ENCODE assay signal across 13 mouse cellular contexts in genomic region chr4:53976036-53976638, GRCm38 (mm10).
DNase-seq lines count a peak whose midpoint lies in the region; ATAC-seq and TF ChIP-seq lines count a peak whose summit lies in the region.
"Had no signal": no experiment of that assay in that cellular context is flagged by ENCODE, and none has a peak within 500 bp of the region (broad histone marks: within the 10 kb centered on the region; RNA-seq: fewer than 3 reads in every experiment).

No protein-coding gene starts in this region.

- H3K4me2 ChIP-seq in midbrain, postnatal 0 days (ENCODE audit: low read depth, low read length, poor library complexity, severe bottlenecking): no peak overlapping the region
- no peak overlapping the region for H3K4me2 ChIP-seq in midbrain, embryonic 13.5 days (replicated peaks)
- peak overlapping the region; percentile 49 for H3K4me2 ChIP-seq in heart, embryonic 13.5 days
- H3K4me2 ChIP-seq in stomach, embryonic 15.5 days: 0 out of 2 replicates have a peak overlapping the region, but pooled peaks have one; percentile 9
- H3K4me2 ChIP-seq: forebrain, embryonic 13.5 days; hindbrain, embryonic 15.5 days; limb, embryonic 15.5 days had no signal

- no peak for ATAC-seq in midbrain, postnatal 0 days (ENCODE audit: low FRiP score)
- no peak for ATAC-seq in midbrain, embryonic 13.5 days
- no peak for ATAC-seq in heart, embryonic 13.5 days (ENCODE audit: extremely low read depth, insufficient number of reproducible peaks, low FRiP score, low TSS enrichment)
- no peak; the same call in 1 of the 2 replicates for ATAC-seq in stomach, embryonic 15.5 days (ENCODE audit: insufficient read depth, low FRiP score, low read depth)
- ATAC-seq: forebrain, embryonic 13.5 days had no signal

- no peaks in the 10 kb centered on the region for H3K27me3 ChIP-seq in midbrain, postnatal 0 days (ENCODE audit: insufficient read depth, low read length)
- no peaks in the 10 kb centered on the region for H3K27me3 ChIP-seq in midbrain, embryonic 13.5 days
- H3K27me3 ChIP-seq in heart, embryonic 13.5 days (replicated peaks): no peaks in the 10 kb centered on the region
- H3K27me3 ChIP-seq in stomach, embryonic 15.5 days (replicated peaks): no peaks in the 10 kb centered on the region
- H3K27me3 ChIP-seq: forebrain, embryonic 13.5 days; hindbrain, embryonic 15.5 days; limb, embryonic 15.5 days had no signal

- no peak for TF ChIP-seq CTCF in midbrain, postnatal 0 days (IDR thresholded peaks at IDR 0.05)

- no peaks in the 10 kb centered on the region for H3K36me3 ChIP-seq in midbrain, postnatal 0 days (ENCODE audit: insufficient read depth, low read length)
- H3K36me3 ChIP-seq in midbrain, embryonic 13.5 days: no peaks in the 10 kb centered on the region
- H3K36me3 ChIP-seq in heart, embryonic 13.5 days: no peaks in the 10 kb centered on the region
- no peaks in the 10 kb centered on the region for H3K36me3 ChIP-seq in stomach, embryonic 15.5 days
- H3K36me3 ChIP-seq: hindbrain, embryonic 15.5 days; limb, embryonic 15.5 days had no signal

- H3K9me3 ChIP-seq in midbrain, postnatal 0 days (ENCODE audit: low read length): no peaks in the 10 kb centered on the region
- no peaks in the 10 kb centered on the region for H3K9me3 ChIP-seq in midbrain, embryonic 13.5 days
- H3K9me3 ChIP-seq in heart, embryonic 13.5 days: peaks cover under 1% of the 10 kb centered on the region; the same call in 1 of the 2 replicates
- H3K9me3 ChIP-seq in stomach, embryonic 15.5 days: no peaks in the 10 kb centered on the region
- H3K9me3 ChIP-seq: forebrain, embryonic 13.5 days; hindbrain, embryonic 15.5 days; limb, embryonic 15.5 days had no signal

- H3K4me1 ChIP-seq in midbrain, postnatal 0 days (ENCODE audit: insufficient read depth, low read length): no peaks in the 10 kb centered on the region
- 0 out of 2 replicates have a peak, but pooled peaks cover 4% of the 10 kb centered on the region for H3K4me1 ChIP-seq in midbrain, embryonic 13.5 days (replicated peaks)
- H3K4me1 ChIP-seq in heart, embryonic 13.5 days: peaks cover 13% of the 10 kb centered on the region
- 0 out of 2 replicates have a peak, but pooled peaks cover 2% of the 10 kb centered on the region for H3K4me1 ChIP-seq in stomach, embryonic 15.5 days
- H3K4me1 ChIP-seq: forebrain, embryonic 13.5 days; hindbrain, embryonic 15.5 days; limb, embryonic 15.5 days had no signal

- H3K4me3 ChIP-seq in midbrain, postnatal 0 days (ENCODE audit: low read depth, low read length): no peak overlapping the region
- no peak overlapping the region for H3K4me3 ChIP-seq in midbrain, embryonic 13.5 days (replicated peaks)
- H3K4me3 ChIP-seq in heart, embryonic 13.5 days: no peak overlapping the region
- H3K4me3 ChIP-seq in stomach, embryonic 15.5 days (replicated peaks): no peak overlapping the region
- H3K4me3 ChIP-seq: forebrain, embryonic 13.5 days; hindbrain, embryonic 15.5 days; limb, embryonic 15.5 days had no signal

- H3K9ac ChIP-seq in midbrain, postnatal 0 days (replicated peaks; ENCODE audit: low read length, poor library complexity, severe bottlenecking): no peak overlapping the region
- no peak overlapping the region for H3K9ac ChIP-seq in midbrain, embryonic 13.5 days (replicated peaks)
- no peak overlapping the region for H3K9ac ChIP-seq in heart, embryonic 13.5 days
- H3K9ac ChIP-seq in stomach, embryonic 15.5 days: no peak overlapping the region
- H3K9ac ChIP-seq: forebrain, embryonic 13.5 days; hindbrain, embryonic 15.5 days; limb, embryonic 15.5 days had no signal

- peak; percentile 3 for DNase-seq in heart, adult 8-10 months (ENCODE audit: low spot score)
- no peak for DNase-seq in heart, adult 11 months
- DNase-seq in midbrain, postnatal 0 days (ENCODE audit: low spot score): peak; percentile 60
- DNase-seq in embryo, embryonic 10 days (ENCODE audit: low spot score): no peak
- DNase-seq in right cerebral cortex, postnatal 14 days: no peak
- DNase-seq: layer of hippocampus, adult 9-11 months; thymus, postnatal 25 days had no signal

- H3K27ac ChIP-seq in midbrain, postnatal 0 days (ENCODE audit: low read depth, low read length): no peak overlapping the region
- no peak overlapping the region for H3K27ac ChIP-seq in midbrain, embryonic 13.5 days
- H3K27ac ChIP-seq in heart, embryonic 13.5 days (replicated peaks): peak overlapping the region; percentile 50
- H3K27ac ChIP-seq in stomach, embryonic 15.5 days: peak overlapping the region; percentile 31; the same call in 1 of the 2 replicates
- H3K27ac ChIP-seq: forebrain, embryonic 13.5 days; hindbrain, embryonic 15.5 days; limb, embryonic 15.5 days had no signal

- WGBS in midbrain, postnatal 0 days: 74% methylated on average over 12 of the region's 12 CpGs
- 84% methylated on average over 12 of the region's 12 CpGs for WGBS in midbrain, embryonic 13.5 days
- 19% methylated on average over 12 of the region's 12 CpGs for WGBS in heart, embryonic 13.5 days
- 41% methylated on average over 12 of the region's 12 CpGs for WGBS in stomach, embryonic 15.5 days

Comparison
In these comparisons a context has a peak if more than half of its experiments do, and no peak if none do; other contexts are left out.
1. DNase-seq: peak in heart, adult 8-10 months (single experiment) and midbrain, postnatal 0 days (single experiment); none in heart, adult 11 months (single experiment), embryo, embryonic 10 days (single experiment) and right cerebral cortex, postnatal 14 days (single experiment).
2. H3K27ac ChIP-seq: peak in heart, embryonic 13.5 days (single experiment) and stomach, embryonic 15.5 days (single experiment); none in midbrain, postnatal 0 days (single experiment) and midbrain, embryonic 13.5 days (single experiment).
3. H3K4me2 ChIP-seq: peak in heart, embryonic 13.5 days (single experiment) and stomach, embryonic 15.5 days (single experiment); none in midbrain, postnatal 0 days (single experiment) and midbrain, embryonic 13.5 days (single experiment).